In genomic region chr2:122681379-122682137, GRCm38 (mm10) we compare ENCODE assay signal across 12 mouse cellular contexts. TPM values are rescaled to one million over a fixed set of nuclear protein-coding genes. Genes with fewer than 3 reads are reported as not detected.
DNase-seq lines count a peak whose midpoint lies in the region; ATAC-seq and TF ChIP-seq lines count a peak whose summit lies in the region.
"Had no signal": no experiment of that assay in that cellular context is flagged by ENCODE, and none has a peak within 500 bp of the region (broad histone marks: within the 10 kb centered on the region; RNA-seq: fewer than 3 reads in every experiment).

No protein-coding gene starts in this region.

- TF ChIP-seq CTCF in gastrocnemius, adult 2 months (IDR thresholded peaks at IDR 0.05) = no peak

- H3K36me3 ChIP-seq in kidney, embryonic 15.5 days = peaks cover 3% of the 10 kb centered on the region; the same call in 1 of the 2 replicates
- peaks cover 3% of the 10 kb centered on the region; the same call in 1 of the 2 replicates for H3K36me3 ChIP-seq in embryonic facial prominence, embryonic 13.5 days
- H3K36me3 ChIP-seq: liver, embryonic 13.5 days had no signal

- H3K27me3 ChIP-seq in kidney, embryonic 15.5 days = no peaks in the 10 kb centered on the region
- H3K27me3 ChIP-seq in embryonic facial prominence, embryonic 13.5 days = no peaks in the 10 kb centered on the region
- H3K27me3 ChIP-seq: liver, embryonic 13.5 days had no signal

- no peak for DNase-seq in kidney, adult 18-20 months
- DNase-seq in MN1 (ENCODE audit: low spot score) = peak; percentile 44
- no peak for DNase-seq in layer of hippocampus, postnatal 25 days (ENCODE audit: extremely low spot score in 1 of 2, low spot score in 1 of 2)
- no peak for DNase-seq in gastrocnemius, adult 2 months
- DNase-seq: cerebellum, adult 11 months; gastrocnemius, postnatal 10 days; kidney, postnatal 14 days; liver, embryonic 13.5 days; thymus, postnatal 36 days had no signal

- H3K9ac ChIP-seq in kidney, embryonic 15.5 days = no peak overlapping the region
- H3K9ac ChIP-seq in embryonic facial prominence, embryonic 13.5 days = no peak overlapping the region
- H3K9ac ChIP-seq: liver, embryonic 13.5 days had no signal

- no peaks in the 10 kb centered on the region for H3K4me1 ChIP-seq in kidney, embryonic 15.5 days
- no peaks in the 10 kb centered on the region for H3K4me1 ChIP-seq in embryonic facial prominence, embryonic 13.5 days
- H3K4me1 ChIP-seq: liver, embryonic 13.5 days had no signal

- intact Hi-C loops in gastrocnemius, adult 2 months (cut with DNase I) = no loop called here

- H3K27ac ChIP-seq in kidney, embryonic 15.5 days = no peak overlapping the region
- H3K27ac ChIP-seq in embryonic facial prominence, embryonic 13.5 days = no peak overlapping the region
- no peak overlapping the region for H3K27ac ChIP-seq in gastrocnemius, adult 2 months
- H3K27ac ChIP-seq: liver, embryonic 13.5 days had no signal

- ATAC-seq in kidney, embryonic 15.5 days (replicated peaks; ENCODE audit: low FRiP score) = peak; percentile 43; the same call in 1 of the 2 replicates
- ATAC-seq in embryonic facial prominence, embryonic 13.5 days (ENCODE audit: insufficient number of reproducible peaks, insufficient read depth, low FRiP score, low TSS enrichment, low read depth) = 0 out of 2 replicates have a peak, but pooled peaks have one; percentile 64
- ATAC-seq in megakaryocyte, adult 5-6 weeks (ENCODE audit: poor library complexity, severe bottlenecking) = peak; percentile 43; the same call in 1 of the 2 replicates

- no peak overlapping the region for H3K4me2 ChIP-seq in kidney, embryonic 15.5 days
- no peak overlapping the region for H3K4me2 ChIP-seq in embryonic facial prominence, embryonic 13.5 days
- H3K4me2 ChIP-seq: liver, embryonic 13.5 days had no signal

- H3K9me3 ChIP-seq in kidney, embryonic 15.5 days (replicated peaks) = peaks cover 13% of the 10 kb centered on the region
- peaks cover 11% of the 10 kb centered on the region for H3K9me3 ChIP-seq in embryonic facial prominence, embryonic 13.5 days

- H3K4me3 ChIP-seq in kidney, embryonic 15.5 days (replicated peaks) = no peak overlapping the region
- no peak overlapping the region for H3K4me3 ChIP-seq in embryonic facial prominence, embryonic 13.5 days
- no peak overlapping the region for H3K4me3 ChIP-seq in gastrocnemius, adult 2 months
- H3K4me3 ChIP-seq: liver, embryonic 13.5 days had no signal

- WGBS in kidney, embryonic 15.5 days = 85% methylated on average over 5 of the region's 5 CpGs
- 83% methylated on average over 5 of the region's 5 CpGs for WGBS in embryonic facial prominence, embryonic 13.5 days

RNA-seq across cellular contexts. Expression of gene Slc30a4, which starts 20.9 kb away (rescaled TPM):
- 6.9 TPM in 2 replicates for polyA plus RNA-seq in kidney, embryonic 15.5 days (2015; fragmentation: Nextera tagmentation; extraction: Ambion mirVana)
- polyA plus RNA-seq in embryonic facial prominence, embryonic 13.5 days (2015; fragmentation: Nextera tagmentation; extraction: Ambion mirVana) = 8.3 and 8.5 TPM in 2 replicates
- total RNA-seq in megakaryocyte, adult 5-6 weeks (2015) = 1.2 and 1.9 TPM in 2 replicates
- 1.9 and 2.2 TPM in 2 replicates for total RNA-seq in megakaryocyte, adult 5-6 weeks (2017)
- 10 to 100 TPM; 28.4 to 29.4 TPM for total RNA-seq in layer of hippocampus, postnatal 25 days (2021)
- total RNA-seq in gastrocnemius, adult 2 months (2021) = 10 to 100 TPM; 14.4 to 14.8 TPM

RNA-seq across cellular contexts. Expression of gene AA467197, which starts 44.8 kb away (rescaled TPM):
- 0.34 and 0.99 TPM in 2 replicates for polyA plus RNA-seq in kidney, embryonic 15.5 days (2015; fragmentation: Nextera tagmentation; extraction: Ambion mirVana)
- 0.73 TPM in 1 of 2 replicates, not detected in the other for polyA plus RNA-seq in embryonic facial prominence, embryonic 13.5 days (2015; fragmentation: Nextera tagmentation; extraction: Ambion mirVana)
- total RNA-seq in megakaryocyte, adult 5-6 weeks (2015) = 50.1 and 66.9 TPM in 2 replicates
- 103 and 129 TPM in 2 replicates for total RNA-seq in megakaryocyte, adult 5-6 weeks (2017)
- total RNA-seq in layer of hippocampus, postnatal 25 days (2021) = under 1 TPM in 1 of 2 experiments, not detected in 1; 0.57 TPM
- under 1 TPM in 1 of 2 experiments, not detected in 1; 0.54 TPM for total RNA-seq in gastrocnemius, adult 2 months (2021)

RNA-seq across cellular contexts. Expression of gene Bloc1s6, which starts 56.7 kb away (rescaled TPM):
- 50.0 and 54.0 TPM in 2 replicates for polyA plus RNA-seq in kidney, embryonic 15.5 days (2015; fragmentation: Nextera tagmentation; extraction: Ambion mirVana)
- polyA plus RNA-seq in embryonic facial prominence, embryonic 13.5 days (2015; fragmentation: Nextera tagmentation; extraction: Ambion mirVana) = 50.9 and 56.1 TPM in 2 replicates
- total RNA-seq in megakaryocyte, adult 5-6 weeks (2015) = 12.0 and 12.9 TPM in 2 replicates
- total RNA-seq in megakaryocyte, adult 5-6 weeks (2017) = 24.1 and 30.4 TPM in 2 replicates
- 10 to 100 TPM; 22.8 to 23.6 TPM for total RNA-seq in layer of hippocampus, postnatal 25 days (2021)
- 10 to 100 TPM; 14.5 to 20.6 TPM for total RNA-seq in gastrocnemius, adult 2 months (2021)

Comparison
In these comparisons a context has a peak if more than half of its experiments do, and no peak if none do; other contexts are left out.
1. RNA of gene Slc30a4, which starts 20.9 kb away (total RNA-seq): 28.4 to 29.4 TPM in layer of hippocampus, postnatal 25 days and 14.4 to 14.8 TPM in gastrocnemius, adult 2 months; 1.2 to 2.2 TPM in megakaryocyte, adult 5-6 weeks; every median in the first group is over 4 times any median in the second.
2. RNA of gene AA467197, which starts 44.8 kb away (total RNA-seq): 50.1 to 129 TPM in megakaryocyte, adult 5-6 weeks; 0.57 TPM in layer of hippocampus, postnatal 25 days and 0.54 TPM in gastrocnemius, adult 2 months; every median in the first group is over 10 times any median in the second.
3. Peak in every context shown above with its lines, with median percentiles within 50 percentile points of each other: ATAC-seq.